Comparison of ENCODE assay signal across 16 mouse cellular contexts in genomic region chr5:125167524-125167923, GRCm38 (mm10). TPM values are rescaled to one million over a fixed set of nuclear protein-coding genes. Genes with fewer than 3 reads are reported as not detected.
DNase-seq lines count a peak whose midpoint lies in the region; ATAC-seq lines count a peak whose summit lies in the region.
"Had no signal": no experiment of that assay in that cellular context is flagged by ENCODE, and none has a peak within 500 bp of the region (broad histone marks: within the 10 kb centered on the region; RNA-seq: fewer than 3 reads in every experiment).

No protein-coding gene starts in this region.

- peak overlapping the region; percentile 21; the same call in 1 of the 2 replicates for H3K9ac ChIP-seq in heart, embryonic 13.5 days
- H3K9ac ChIP-seq in liver, embryonic 11.5 days (ENCODE audit: low read depth, low read length) = no peak overlapping the region
- no peak overlapping the region for H3K9ac ChIP-seq in liver, embryonic 12.5 days
- H3K9ac ChIP-seq: embryonic facial prominence, embryonic 12.5 days; hindbrain, embryonic 14.5 days had no signal

- DNase-seq in adrenal gland, postnatal 25 days = peak; percentile 3
- DNase-seq in adrenal gland, adult 2 months = no peak
- DNase-seq in heart, postnatal 4 days = no peak
- DNase-seq in liver, embryonic 11.5 days (ENCODE audit: low spot score) = no peak
- DNase-seq in left cerebral cortex, adult 9 months (ENCODE audit: low spot score in 2 of 2) = no peak
- DNase-seq: cerebellum, adult 9-11 months; gastrocnemius, postnatal 10 days; lung, adult 2 months; right cerebral cortex, postnatal 14 days; spleen, adult 18-20 months; thymus, postnatal 25 days had no signal

- H3K36me3 ChIP-seq in heart, embryonic 13.5 days = no peaks in the 10 kb centered on the region
- H3K36me3 ChIP-seq in liver, embryonic 11.5 days (ENCODE audit: control insufficient read depth, insufficient read depth, low read length) = no peaks in the 10 kb centered on the region
- no peaks in the 10 kb centered on the region for H3K36me3 ChIP-seq in liver, embryonic 12.5 days
- H3K36me3 ChIP-seq: embryonic facial prominence, embryonic 12.5 days had no signal

- no peak overlapping the region for H3K4me2 ChIP-seq in heart, embryonic 13.5 days
- H3K4me2 ChIP-seq in liver, embryonic 11.5 days = no peak overlapping the region
- H3K4me2 ChIP-seq in liver, embryonic 12.5 days = no peak overlapping the region
- H3K4me2 ChIP-seq: embryonic facial prominence, embryonic 12.5 days; hindbrain, embryonic 14.5 days had no signal

- WGBS in heart, embryonic 13.5 days = 60% methylated on average over 5 of the region's 5 CpGs
- WGBS in liver, embryonic 11.5 days = 78% methylated on average over 5 of the region's 5 CpGs
- WGBS in liver, embryonic 12.5 days (ENCODE audit: insufficient replicate concordance) = 67% methylated on average over 5 of the region's 5 CpGs

- no peak overlapping the region for H3K4me3 ChIP-seq in heart, embryonic 13.5 days
- no peak overlapping the region for H3K4me3 ChIP-seq in liver, embryonic 11.5 days (ENCODE audit: low read depth, low read length)
- H3K4me3 ChIP-seq in liver, embryonic 12.5 days = no peak overlapping the region
- H3K4me3 ChIP-seq: embryonic facial prominence, embryonic 12.5 days had no signal

- H3K9me3 ChIP-seq in heart, embryonic 13.5 days = no peaks in the 10 kb centered on the region
- no peaks in the 10 kb centered on the region for H3K9me3 ChIP-seq in liver, embryonic 11.5 days (ENCODE audit: control insufficient read depth, low read length)
- no peaks in the 10 kb centered on the region for H3K9me3 ChIP-seq in liver, embryonic 12.5 days (replicated peaks)
- H3K9me3 ChIP-seq: embryonic facial prominence, embryonic 12.5 days had no signal

- H3K27me3 ChIP-seq in heart, embryonic 13.5 days (replicated peaks) = no peaks in the 10 kb centered on the region
- no peaks in the 10 kb centered on the region for H3K27me3 ChIP-seq in liver, embryonic 11.5 days (replicated peaks; ENCODE audit: control insufficient read depth, insufficient read depth, low read length)
- H3K27me3 ChIP-seq in liver, embryonic 12.5 days (replicated peaks) = no peaks in the 10 kb centered on the region
- H3K27me3 ChIP-seq: embryonic facial prominence, embryonic 12.5 days had no signal

- peaks cover 100% of the 10 kb centered on the region for H3K4me1 ChIP-seq in heart, embryonic 13.5 days
- H3K4me1 ChIP-seq in liver, embryonic 11.5 days (replicated peaks; ENCODE audit: control insufficient read depth, insufficient read depth, low read length) = peaks cover 63% of the 10 kb centered on the region
- H3K4me1 ChIP-seq in liver, embryonic 12.5 days = peaks cover 81% of the 10 kb centered on the region

- H3K27ac ChIP-seq in heart, embryonic 13.5 days (replicated peaks) = peak overlapping the region; percentile 34; the same call in 1 of the 2 replicates
- H3K27ac ChIP-seq in liver, embryonic 11.5 days (ENCODE audit: low read depth, low read length) = 0 out of 2 replicates have a peak overlapping the region, but pooled peaks have one; percentile 15
- H3K27ac ChIP-seq in liver, embryonic 12.5 days = no peak overlapping the region
- H3K27ac ChIP-seq: hindbrain, embryonic 14.5 days had no signal

- ATAC-seq in heart, embryonic 13.5 days (ENCODE audit: extremely low read depth, insufficient number of reproducible peaks, low FRiP score, low TSS enrichment) = no peak
- no peak for ATAC-seq in liver, embryonic 11.5 days (replicated peaks; ENCODE audit: low FRiP score)
- no peak for ATAC-seq in liver, embryonic 12.5 days
- ATAC-seq: intestine, embryonic 16.5 days had no signal

RNA-seq across cellular contexts. Expression of gene Ncor2, which starts 11.5 kb away (rescaled TPM):
- 316 and 358 TPM in 2 replicates for total RNA-seq in adrenal gland, postnatal 25 days (2021)
- total RNA-seq in adrenal gland, adult 2 months (2021) = 100 to 1,000 TPM; 149 to 340 TPM
- 183 and 229 TPM in 2 replicates for polyA plus RNA-seq in adrenal gland, adult 2 months (2012; rRNA removed)
- polyA plus RNA-seq in heart, embryonic 13.5 days (2015; fragmentation: Nextera tagmentation; extraction: Ambion mirVana) = 16.5 and 17.0 TPM in 2 replicates
- 100 to 1,000 TPM; 104 to 112 TPM for total RNA-seq in heart, postnatal 4 days (2021)
- polyA plus RNA-seq in liver, embryonic 11.5 days (2014; fragmentation: Nextera tagmentation; extraction: Ambion mirVana) = 14.0 and 17.2 TPM in 2 replicates
- polyA plus RNA-seq in liver, embryonic 12.5 days (2016; fragmentation: Nextera tagmentation; extraction: Ambion mirVana) = 9.7 and 10.0 TPM in 2 replicates

Comparison
In these comparisons a context has a peak if more than half of its experiments do, and no peak if none do; other contexts are left out.
1. RNA of gene Ncor2, which starts 11.5 kb away (polyA plus RNA-seq): 183 to 229 TPM in adrenal gland, adult 2 months; 14.0 to 17.2 TPM in liver, embryonic 11.5 days, 16.5 to 17.0 TPM in heart, embryonic 13.5 days and 9.7 to 10.0 TPM in liver, embryonic 12.5 days; every median in the first group is over 10 times any median in the second.